Comparison of ENCODE assay signal across 13 mouse cellular contexts in genomic region chr8:127157087-127157486, GRCm38 (mm10).
DNase-seq lines count a peak whose midpoint lies in the region; ATAC-seq and TF ChIP-seq lines count a peak whose summit lies in the region.
"Had no signal": no experiment of that assay in that cellular context is flagged by ENCODE, and none has a peak within 500 bp of the region (broad histone marks: within the 10 kb centered on the region; RNA-seq: fewer than 3 reads in every experiment).

No protein-coding gene starts in this region.

- H3K4me1 ChIP-seq in liver, adult 2 months (ENCODE audit: control insufficient read depth, insufficient read depth, low read length), result peaks cover 10% of the 10 kb centered on the region
- H3K4me1 ChIP-seq in liver, embryonic 11.5 days (replicated peaks; ENCODE audit: control insufficient read depth, insufficient read depth, low read length), result no peaks in the 10 kb centered on the region
- peaks cover 48% of the 10 kb centered on the region for H3K4me1 ChIP-seq in heart, embryonic 12.5 days (replicated peaks)

- intact Hi-C loops in left cerebral cortex, postnatal 4 days (cut with DNase I), result no loop called here

- no peak for TF ChIP-seq CTCF in liver, adult 2 months (IDR thresholded peaks at IDR 0.05; ENCODE audit: low read depth, low read length)

- H3K9me3 ChIP-seq in liver, embryonic 11.5 days (ENCODE audit: control insufficient read depth, low read length), result no peaks in the 10 kb centered on the region
- H3K9me3 ChIP-seq in heart, embryonic 12.5 days (replicated peaks), result no peaks in the 10 kb centered on the region
- H3K9me3 ChIP-seq: liver, embryonic 15.5 days; midbrain, embryonic 10.5 days had no signal

- WGBS in liver, adult 2 months, result 17% methylated on average over 8 of the region's 8 CpGs
- WGBS in liver, embryonic 11.5 days, result 72% methylated on average over 8 of the region's 8 CpGs
- WGBS in heart, embryonic 12.5 days, result 31% methylated on average over 8 of the region's 8 CpGs

- no peak for ATAC-seq in liver, embryonic 11.5 days (replicated peaks; ENCODE audit: low FRiP score)
- no peak for ATAC-seq in heart, embryonic 12.5 days (ENCODE audit: insufficient number of reproducible peaks, low FRiP score)
- ATAC-seq: inflammation-experienced regulatory T-cells, adult 6 months had no signal

- no peak for TF ChIP-seq POLR2A in liver, adult 2 months (IDR thresholded peaks at IDR 0.05; ENCODE audit: extremely low read depth, insufficient read depth, low read length)

- no peak overlapping the region for H3K4me3 ChIP-seq in liver, adult 2 months (ENCODE audit: insufficient read depth, low read depth, low read length)
- H3K4me3 ChIP-seq in liver, embryonic 11.5 days (ENCODE audit: low read depth, low read length), result no peak overlapping the region
- H3K4me3 ChIP-seq in heart, embryonic 12.5 days, result no peak overlapping the region
- H3K4me3 ChIP-seq: liver, embryonic 15.5 days; midbrain, embryonic 10.5 days had no signal

- H3K36me3 ChIP-seq in liver, adult 2 months (ENCODE audit: control insufficient read depth, insufficient read depth, low read length), result no peaks in the 10 kb centered on the region
- no peaks in the 10 kb centered on the region; the same call in 1 of the 2 replicates for H3K36me3 ChIP-seq in liver, embryonic 11.5 days (ENCODE audit: control insufficient read depth, insufficient read depth, low read length)
- H3K36me3 ChIP-seq in heart, embryonic 12.5 days, result peaks cover 4% of the 10 kb centered on the region
- H3K36me3 ChIP-seq: liver, embryonic 15.5 days had no signal

- no peak overlapping the region for H3K27ac ChIP-seq in liver, adult 2 months (replicated peaks; ENCODE audit: insufficient read depth, low read depth, low read length)
- no peak overlapping the region for H3K27ac ChIP-seq in liver, embryonic 11.5 days (ENCODE audit: low read depth, low read length)
- peak overlapping the region; percentile 60 for H3K27ac ChIP-seq in heart, embryonic 12.5 days (ENCODE audit: poor library complexity, severe bottlenecking)
- H3K27ac ChIP-seq: liver, embryonic 15.5 days; midbrain, embryonic 10.5 days had no signal

- no peak overlapping the region for H3K9ac ChIP-seq in liver, adult 2 months (ENCODE audit: low read depth, low read length)
- no peak overlapping the region for H3K9ac ChIP-seq in liver, embryonic 11.5 days (ENCODE audit: low read depth, low read length)
- H3K9ac ChIP-seq in heart, embryonic 12.5 days, result no peak overlapping the region
- H3K9ac ChIP-seq: liver, embryonic 15.5 days had no signal

- peak; percentile 43 for DNase-seq in adrenal gland, adult 2 months
- DNase-seq in adrenal gland, adult 8-10 months, result no peak
- peak; percentile 58 for DNase-seq in liver, adult 2 months (ENCODE audit: extremely low read depth, low read depth, low spot score)
- no peak for DNase-seq in liver, embryonic 11.5 days (ENCODE audit: low spot score)
- DNase-seq in lung, postnatal 4 days, result peak; percentile 34 to 39
- DNase-seq in left cerebral cortex, postnatal 4 days, result no peak
- DNase-seq in layer of hippocampus, postnatal 25 days (ENCODE audit: extremely low spot score in 1 of 2, low spot score in 1 of 2), result no peak
- DNase-seq: cerebellum, adult 2 months; thymus, adult 2 months had no signal

- H3K4me2 ChIP-seq in liver, embryonic 11.5 days, result no peak overlapping the region
- H3K4me2 ChIP-seq in heart, embryonic 12.5 days, result peak overlapping the region; percentile 16
- H3K4me2 ChIP-seq: liver, embryonic 15.5 days had no signal

- H3K79me2 ChIP-seq in liver, adult 2 months (ENCODE audit: control insufficient read depth, insufficient read depth, low read length), result peaks cover 50% of the 10 kb centered on the region

- no peaks in the 10 kb centered on the region for H3K27me3 ChIP-seq in liver, adult 2 months (ENCODE audit: control insufficient read depth, insufficient read depth, low read length)
- no peaks in the 10 kb centered on the region for H3K27me3 ChIP-seq in liver, embryonic 11.5 days (replicated peaks; ENCODE audit: control insufficient read depth, insufficient read depth, low read length)
- H3K27me3 ChIP-seq in heart, embryonic 12.5 days (replicated peaks), result no peaks in the 10 kb centered on the region
- H3K27me3 ChIP-seq: liver, embryonic 15.5 days had no signal

Comparison
In these comparisons a context has a peak if more than half of its experiments do, and no peak if none do; other contexts are left out.
1. DNase-seq: peak in adrenal gland, adult 2 months (single experiment), liver, adult 2 months (single experiment) and lung, postnatal 4 days (2 of 2); none in adrenal gland, adult 8-10 months (single experiment), liver, embryonic 11.5 days (single experiment), left cerebral cortex, postnatal 4 days (single experiment) and layer of hippocampus, postnatal 25 days (0 of 2).